Mouse (Mus musculus) liver, embryonic 14.5 days (tissue): ENCODE data around the gene Rex1bd. TPM values are rescaled to one million over a fixed set of nuclear protein-coding genes. Genes with fewer than 3 reads are reported as not detected.
A peak's percentile ranks its signal among the peaks of the same experiment; 100 is the strongest.
"Not testable (repeated sequence)": the region's sequence is repeated elsewhere in the genome, so short reads cannot be mapped to it uniquely, and the experiment has no call there.

ENCODE experiments used
- ATAC-seq: fragments of 200-750 bp; cut with Nextera tagmentation; 2 replicates; pipeline ENCODE4 v1.8.0; 2017; ENCODE audit warnings: moderate number of reproducible peaks, mild to moderate bottlenecking, moderate library complexity; ENCODE audit not compliant: insufficient read depth
- DNase-seq, 3 experiments: peaks; one replicate each; pipeline ENCODE4 v3.0.0-alpha.2; 2012 to 2013; ENCODE audit warnings: low read depth in 3 of 3, low spot score in 3 of 3
- H3K27ac ChIP-seq: fragments of 300-500 bp; sonication (generic); 2 replicates; pipeline ENCODE4 v1.5.1; 2014; ENCODE audit warnings: moderate library complexity, mild to moderate bottlenecking, control low read depth, inconsistent platforms
- H3K27me3 ChIP-seq: fragments of 300-500 bp; sonication (generic); 2 replicates; pipeline ENCODE4 v1.6.1; 2014; ENCODE audit warnings: mild to moderate bottlenecking, low read length, moderate library complexity; ENCODE audit not compliant: control insufficient read depth, insufficient read depth
- H3K36me3 ChIP-seq: fragments of 300-500 bp; sonication (generic); replicated peaks from 2 replicates; pipeline ENCODE4 v1.6.1; 2014; ENCODE audit warnings: low read depth; ENCODE audit not compliant: control insufficient read depth, insufficient read depth
- H3K4me1 ChIP-seq, 2 experiments: fragments of 200-500 bp in 1 of 2; fragments of 300-500 bp in 1 of 2; sonication (generic) in 1 of 2; replicated peaks; 2 replicates each; pipeline ENCODE4 v1.6.1; 2012 to 2014; ENCODE audit warnings: antibody characterized with exemption in 1 of 2, inconsistent platforms in 1 of 2, low read length in 1 of 2; ENCODE audit not compliant: control insufficient read depth in 2 of 2, insufficient read depth in 2 of 2
- H3K4me2 ChIP-seq: fragments of 300-500 bp; sonication (generic); 2 replicates; pipeline ENCODE4 v1.6.1; 2014; ENCODE audit warnings: low read depth, mild to moderate bottlenecking, control low read depth, moderate library complexity
- H3K4me3 ChIP-seq, 2 experiments: fragments of 200-500 bp in 1 of 2; fragments of 300-500 bp in 1 of 2; sonication (generic) in 1 of 2; 2 replicates each; pipeline ENCODE4 v1.5.1; 2012 to 2014; ENCODE audit warnings: low read depth in 2 of 2, low read length in 2 of 2, mild to moderate bottlenecking in 2 of 2, control low read depth in 1 of 2, inconsistent platforms in 1 of 2, moderate library complexity in 1 of 2; ENCODE audit not compliant: insufficient read depth in 1 of 2
- H3K9ac ChIP-seq: fragments of 300-500 bp; sonication (generic); replicated peaks from 2 replicates; pipeline ENCODE4 v1.6.1; 2014; ENCODE audit warnings: mild to moderate bottlenecking, control low read depth, moderate library complexity
- H3K9me3 ChIP-seq: fragments of 300-500 bp; sonication (generic); 2 replicates; pipeline ENCODE4 v1.6.1; 2016; ENCODE audit warnings: low read length, mixed read lengths; ENCODE audit not compliant: control insufficient read depth
- CTCF ChIP-seq: IDR thresholded peaks from 2 replicates; pipeline ENCODE4 v1.5.1; 2016; ENCODE audit warnings: antibody characterized with exemption, low read depth, control low read depth
- EP300 ChIP-seq: IDR thresholded peaks from 2 replicates; pipeline ENCODE4 v1.6.1; 2016; ENCODE audit warnings: antibody characterized with exemption, low read depth
- WGBS: fragments of 180-500 bp; shearing (Covaris S2); extraction: QIAGEN DNeasy Blood & Tissue Kit; methylation state at CpG from one replicate; pipeline ENCODE4 v1.1.7; 2014; ENCODE audit not compliant: insufficient replicate concordance; 5-methylcytosine and 5-hydroxymethylcytosine counted together
- polyA plus RNA-seq, 2 experiments: library from polyadenylated mRNA; depleted of rRNA in 1 of 2; stranded (reverse) in 1 of 2; unstranded in 1 of 2; fragments of >200 nt; fragmentation: Nextera tagmentation in 1 of 2; extraction: Ambion mirVana in 1 of 2; gene quantifications; 2 replicates each; pipeline versions ENCODE4 v1.2.1 to v1.2.3; 2012 to 2014

Gene Rex1bd
- polyA plus RNA-seq, 2 experiments, result 55.1 to 72.0 TPM

- Histone ChIP-seq H3K27ac (peak overlapping the region; percentile 91), H3K9ac (no peak overlapping the region), H3K27me3 (no peaks in the 10 kb centered on the region), H3K9me3 (no peaks in the 10 kb centered on the region), H3K4me1 (peaks cover 22 to 24% of the 10 kb centered on the region in 2 experiments), H3K36me3 (peaks cover 39% of the 10 kb centered on the region), H3K4me3 (peak overlapping the region in 1 of 2 experiments; percentile 64; a peak in 2 of 4 replicates), H3K4me2 (peak overlapping the region; percentile 92)
- whole genome bisulfite sequencing, result 59% methylated on average over 11 of the region's 11 CpGs
- TF ChIP-seq CTCF (no peak), EP300 (peak; percentile 45; the same call in 1 of the 2 replicates)
- ATAC-seq (no peak), DNase-seq (no peak)
Measured at GRCm38 (mm10) chr8:70512253-70512903, 5.8 kb upstream of the Rex1bd start.

- peaks cover 43% of the 10 kb centered on the region for H3K36me3 ChIP-seq
- TF ChIP-seq CTCF (no peak), EP300 (no peak)
- H3K27me3 ChIP-seq, result no peaks in the 10 kb centered on the region
- ATAC-seq (no peak), DNase-seq (no peak)
- H3K4me1 ChIP-seq, result peaks cover 22 to 26% of the 10 kb centered on the region in 2 experiments
- H3K4me3 ChIP-seq, result peak overlapping the region in 1 of 2 experiments; percentile 64; a peak in 2 of 4 replicates
- WGBS, result 68% methylated on average over 2 of the region's 2 CpGs
- H3K27ac ChIP-seq, result peak overlapping the region; percentile 91
- H3K9me3 ChIP-seq, result no peaks in the 10 kb centered on the region
- peak overlapping the region; percentile 96 for H3K9ac ChIP-seq
- H3K4me2 ChIP-seq, result peak overlapping the region; percentile 92
Measured at GRCm38 (mm10) chr8:70511770-70512169, 5.2 kb upstream of the Rex1bd start.

- H3K9me3 ChIP-seq, DNase-seq, ATAC-seq, H3K27me3 ChIP-seq: not testable (repeated sequence)
- Histone ChIP-seq H3K4me3 (peak overlapping the region; percentile 64 to 90), H3K27ac (peak overlapping the region; percentile 91), H3K4me2 (peak overlapping the region; percentile 92), H3K9ac (peak overlapping the region; percentile 96), H3K4me1 (peaks cover 22 to 27% of the 10 kb centered on the region in 2 experiments), H3K36me3 (peaks cover 38% of the 10 kb centered on the region)
- 31% methylated on average over 6 of the region's 6 CpGs for WGBS
Measured at GRCm38 (mm10) chr8:70511174-70511573, 4.6 kb upstream of the Rex1bd start.

- H3K4me1 ChIP-seq, result peaks cover 27 to 34% of the 10 kb centered on the region in 2 experiments
- H3K4me3 ChIP-seq, result peak within 1 kb of the TSS; percentile 64 to 90
- ATAC-seq (peak; percentile 77), DNase-seq (peak; percentile 93 to 95 (median 94))
- H3K27ac ChIP-seq, result peak within 1 kb of the TSS; percentile 91
- H3K4me2 ChIP-seq, result peak within 1 kb of the TSS; percentile 92
- no peaks in the 10 kb centered on the region for H3K27me3 ChIP-seq
- TF ChIP-seq EP300, result 0 out of 2 replicates have a peak, but pooled peaks have one; percentile 17
- TF ChIP-seq CTCF, result no peak
- no peaks in the 10 kb centered on the region for H3K9me3 ChIP-seq
- peak within 1 kb of the TSS; percentile 96 for H3K9ac ChIP-seq
- WGBS, result 1% methylated on average over 74 of the region's 74 CpGs
- peaks cover 38% of the 10 kb centered on the region for H3K36me3 ChIP-seq
Measured at GRCm38 (mm10) chr8:70510228-70510915, 3.8 kb upstream of the Rex1bd start, which contains the start of gene Uba52. Gene Uba52 (minus strand): TSS chr8:70510801.

GRCm38 (mm10) chr8:70509281-70509952, 2.9 kb upstream of the Rex1bd start:
- Histone ChIP-seq H3K4me1 (peaks cover 27 to 38% of the 10 kb centered on the region in 2 experiments), H3K9me3 (no peaks in the 10 kb centered on the region), H3K4me3 (peak overlapping the region; percentile 64 to 90), H3K36me3 (peaks cover 38% of the 10 kb centered on the region), H3K27me3 (no peaks in the 10 kb centered on the region), H3K4me2 (peak overlapping the region; percentile 92), H3K9ac (peak overlapping the region; percentile 96), H3K27ac (peak overlapping the region; percentile 91)
- no peak for DNase-seq
- no peak for TF ChIP-seq EP300
- no peak for TF ChIP-seq CTCF
- WGBS, result 2% methylated on average over 25 of the region's 25 CpGs
- no peak for ATAC-seq
